10 mouse cellular contexts compared by ENCODE assay signal in the genomic region with DNA sequence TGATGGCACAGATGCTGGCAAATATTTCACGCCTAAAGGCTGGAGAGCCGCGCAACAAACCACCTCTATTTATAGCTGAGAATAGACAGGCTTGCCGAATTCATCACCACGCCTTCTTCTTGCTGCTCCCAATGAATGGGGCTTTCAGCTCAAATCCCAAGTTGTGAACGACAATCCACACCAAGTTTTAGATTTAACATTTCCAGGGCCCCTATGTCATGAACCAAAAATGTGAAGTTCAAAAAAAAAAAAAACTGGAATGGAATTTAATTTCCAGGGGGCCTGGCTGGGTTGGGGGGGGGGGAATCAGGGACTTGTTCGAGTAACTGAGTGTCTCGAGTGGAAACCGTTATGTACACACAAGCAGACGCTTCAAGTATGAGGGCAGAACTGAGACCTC. TPM values are rescaled to one million over a fixed set of nuclear protein-coding genes. Genes with fewer than 3 reads are reported as not detected.
A peak's percentile ranks its signal among the peaks of the same experiment; 100 is the strongest.
DNase-seq lines count a peak whose midpoint lies in the region; ATAC-seq lines count a peak whose summit lies in the region.
"Had no signal": no experiment of that assay in that cellular context is flagged by ENCODE, and none has a peak within 500 bp of the region (broad histone marks: within the 10 kb centered on the region; RNA-seq: fewer than 3 reads in every experiment).

No protein-coding gene starts in this region.

- 0 out of 2 replicates have a peak overlapping the region, but pooled peaks have one; percentile 2 for H3K4me3 ChIP-seq in kidney, embryonic 15.5 days (replicated peaks)
- H3K4me3 ChIP-seq in embryonic facial prominence, embryonic 11.5 days (ENCODE audit: low read depth, low read length) = no peak overlapping the region
- H3K4me3 ChIP-seq in hindbrain, embryonic 11.5 days (ENCODE audit: low read depth, low read length) = no peak overlapping the region
- H3K4me3 ChIP-seq in midbrain, embryonic 16.5 days (ENCODE audit: low read depth, low read length) = peak overlapping the region; percentile 2; the same call in 1 of the 2 replicates
- H3K4me3 ChIP-seq: erythroblast, embryonic 14.5 days; megakaryocyte, embryonic 14.5 days had no signal

- intact Hi-C loops in gastrocnemius, postnatal 14 days (cut with DNase I; ENCODE audit: low total_unique reads) = no loop called here

- H3K27me3 ChIP-seq in kidney, embryonic 15.5 days = no peaks in the 10 kb centered on the region
- H3K27me3 ChIP-seq in embryonic facial prominence, embryonic 11.5 days (ENCODE audit: control insufficient read depth, insufficient read depth, low read length) = no peaks in the 10 kb centered on the region
- H3K27me3 ChIP-seq in hindbrain, embryonic 11.5 days (ENCODE audit: control insufficient read depth, insufficient read depth, low read length) = no peaks in the 10 kb centered on the region
- no peaks in the 10 kb centered on the region for H3K27me3 ChIP-seq in midbrain, embryonic 16.5 days (ENCODE audit: control insufficient read depth, insufficient read depth, low read depth, low read length)

- 37% methylated on average over 10 of the region's 10 CpGs for WGBS in kidney, embryonic 15.5 days
- 16% methylated on average over 10 of the region's 10 CpGs for WGBS in embryonic facial prominence, embryonic 11.5 days
- 42% methylated on average over 10 of the region's 10 CpGs for WGBS in hindbrain, embryonic 11.5 days
- 21% methylated on average over 10 of the region's 10 CpGs for WGBS in midbrain, embryonic 16.5 days

- peak; percentile 40; the same call in 1 of the 2 replicates for ATAC-seq in kidney, embryonic 15.5 days (replicated peaks; ENCODE audit: low FRiP score)
- ATAC-seq in embryonic facial prominence, embryonic 11.5 days (replicated peaks; ENCODE audit: insufficient number of reproducible peaks, low FRiP score, low TSS enrichment, low read depth) = no peak
- no peak for ATAC-seq in hindbrain, embryonic 11.5 days (ENCODE audit: low FRiP score)
- ATAC-seq in midbrain, embryonic 16.5 days = no peak

- H3K9me3 ChIP-seq in kidney, embryonic 15.5 days (replicated peaks) = no peaks in the 10 kb centered on the region
- H3K9me3 ChIP-seq in embryonic facial prominence, embryonic 11.5 days (replicated peaks; ENCODE audit: control insufficient read depth, low read length) = no peaks in the 10 kb centered on the region
- no peaks in the 10 kb centered on the region for H3K9me3 ChIP-seq in hindbrain, embryonic 11.5 days (ENCODE audit: control insufficient read depth, low read length)
- H3K9me3 ChIP-seq in midbrain, embryonic 16.5 days (replicated peaks; ENCODE audit: control insufficient read depth, low read length, poor library complexity, severe bottlenecking) = no peaks in the 10 kb centered on the region
- H3K9me3 ChIP-seq: megakaryocyte, embryonic 14.5 days had no signal

- H3K4me2 ChIP-seq in kidney, embryonic 15.5 days = peak overlapping the region; percentile 35
- no peak overlapping the region for H3K4me2 ChIP-seq in embryonic facial prominence, embryonic 11.5 days (ENCODE audit: low read depth, low read length)
- H3K4me2 ChIP-seq in hindbrain, embryonic 11.5 days (replicated peaks; ENCODE audit: low read depth, low read length) = no peak overlapping the region
- peak overlapping the region; percentile 37 for H3K4me2 ChIP-seq in midbrain, embryonic 16.5 days (ENCODE audit: low read length)

- peak overlapping the region; percentile 88 for H3K27ac ChIP-seq in kidney, embryonic 15.5 days
- H3K27ac ChIP-seq in embryonic facial prominence, embryonic 11.5 days (replicated peaks; ENCODE audit: low read depth, low read length) = peak overlapping the region; percentile 63
- no peak overlapping the region for H3K27ac ChIP-seq in hindbrain, embryonic 11.5 days (ENCODE audit: low read depth, low read length)
- no peak overlapping the region for H3K27ac ChIP-seq in midbrain, embryonic 16.5 days (ENCODE audit: low read length)

- no peak for DNase-seq in kidney, adult 8-10 months
- DNase-seq in embryonic facial prominence, embryonic 11.5 days (ENCODE audit: low spot score) = peak; percentile 79
- peak; percentile 39 for DNase-seq in hindbrain, embryonic 11.5 days (ENCODE audit: low spot score)
- DNase-seq in spleen, postnatal 4 days (ENCODE audit: low spot score in 2 of 2) = no peak
- no peak for DNase-seq in B cell, adult 2 months
- DNase-seq in gastrocnemius, postnatal 14 days = no peak

- H3K36me3 ChIP-seq in kidney, embryonic 15.5 days = no peaks in the 10 kb centered on the region
- no peaks in the 10 kb centered on the region for H3K36me3 ChIP-seq in embryonic facial prominence, embryonic 11.5 days (replicated peaks; ENCODE audit: control insufficient read depth, insufficient read depth, low read depth, low read length)
- H3K36me3 ChIP-seq in hindbrain, embryonic 11.5 days (ENCODE audit: control insufficient read depth, insufficient read depth, low read length) = no peaks in the 10 kb centered on the region
- no peaks in the 10 kb centered on the region for H3K36me3 ChIP-seq in midbrain, embryonic 16.5 days (ENCODE audit: control insufficient read depth, insufficient read depth, low read length)

- H3K9ac ChIP-seq in kidney, embryonic 15.5 days = no peak overlapping the region
- no peak overlapping the region for H3K9ac ChIP-seq in embryonic facial prominence, embryonic 11.5 days (replicated peaks; ENCODE audit: low read length)
- H3K9ac ChIP-seq in hindbrain, embryonic 11.5 days (ENCODE audit: low read depth, low read length) = no peak overlapping the region
- H3K9ac ChIP-seq in midbrain, embryonic 16.5 days (ENCODE audit: low read depth, low read length) = no peak overlapping the region

- peaks cover 13% of the 10 kb centered on the region for H3K4me1 ChIP-seq in kidney, embryonic 15.5 days
- H3K4me1 ChIP-seq in embryonic facial prominence, embryonic 11.5 days (ENCODE audit: control insufficient read depth, insufficient read depth, low read length) = no peaks in the 10 kb centered on the region
- no peaks in the 10 kb centered on the region for H3K4me1 ChIP-seq in hindbrain, embryonic 11.5 days (replicated peaks; ENCODE audit: control insufficient read depth, insufficient read depth, low read length)
- H3K4me1 ChIP-seq in midbrain, embryonic 16.5 days (ENCODE audit: control insufficient read depth, insufficient read depth, low read length) = peaks cover 7% of the 10 kb centered on the region; the same call in 1 of the 2 replicates

RNA-seq across cellular contexts. Expression of a gene that starts 42.1 kb away (rescaled TPM):
- 25.9 and 26.9 TPM in 2 replicates for polyA plus RNA-seq in kidney, embryonic 15.5 days (2015; fragmentation: Nextera tagmentation; extraction: Ambion mirVana)
- 19.4 and 20.2 TPM in 2 replicates for polyA plus RNA-seq in embryonic facial prominence, embryonic 11.5 days (2014; fragmentation: Nextera tagmentation; extraction: Ambion mirVana)
- polyA plus RNA-seq in hindbrain, embryonic 11.5 days (2014; fragmentation: Nextera tagmentation; extraction: Ambion mirVana) = 20.5 and 35.7 TPM in 2 replicates
- 21.5 and 23.3 TPM in 2 replicates for polyA plus RNA-seq in midbrain, embryonic 16.5 days (2015; fragmentation: Nextera tagmentation; extraction: Ambion mirVana)
- total RNA-seq in gastrocnemius, postnatal 14 days (2021) = 10 to 100 TPM; 13.1 to 14.0 TPM

Comparison
In these comparisons a context has a peak if more than half of its experiments do, and no peak if none do; other contexts are left out.
1. H3K27ac ChIP-seq: peak in kidney, embryonic 15.5 days (single experiment) and embryonic facial prominence, embryonic 11.5 days (single experiment); none in hindbrain, embryonic 11.5 days (single experiment) and midbrain, embryonic 16.5 days (single experiment).
2. H3K4me2 ChIP-seq: peak in kidney, embryonic 15.5 days (single experiment) and midbrain, embryonic 16.5 days (single experiment); none in embryonic facial prominence, embryonic 11.5 days (single experiment) and hindbrain, embryonic 11.5 days (single experiment).
3. H3K4me3 ChIP-seq: peak in kidney, embryonic 15.5 days (single experiment) and midbrain, embryonic 16.5 days (single experiment); none in embryonic facial prominence, embryonic 11.5 days (single experiment) and hindbrain, embryonic 11.5 days (single experiment).
4. DNase-seq: peak in embryonic facial prominence, embryonic 11.5 days (single experiment) and hindbrain, embryonic 11.5 days (single experiment); none in kidney, adult 8-10 months (0 of 2), spleen, postnatal 4 days (0 of 2), B cell, adult 2 months (0 of 2) and gastrocnemius, postnatal 14 days (single experiment).